Mouse (Mus musculus): ENCODE measurements around the gene Ado. TPM values are rescaled to one million over a fixed set of nuclear protein-coding genes. Genes with fewer than 3 reads are reported as not detected.

Gene Ado
- total RNA-seq (2021): 10 to 100 TPM; 36.6 to 37.7 TPM
- long read RNA-seq, experiment 1, full-length matches to known transcripts: 49 of 49 reads
- long read RNA-seq, experiment 1, partial matches to known transcripts: 0 of 49 reads
- long read RNA-seq, experiment 1, other reads (novel, unspliced or antisense): 0 of 49 reads
- long read RNA-seq, experiment 2, full-length matches to known transcripts: 26 of 26 reads
- long read RNA-seq, experiment 2, partial matches to known transcripts: 0 of 26 reads
- long read RNA-seq, experiment 2, other reads (novel, unspliced or antisense): 0 of 26 reads

DNA sequence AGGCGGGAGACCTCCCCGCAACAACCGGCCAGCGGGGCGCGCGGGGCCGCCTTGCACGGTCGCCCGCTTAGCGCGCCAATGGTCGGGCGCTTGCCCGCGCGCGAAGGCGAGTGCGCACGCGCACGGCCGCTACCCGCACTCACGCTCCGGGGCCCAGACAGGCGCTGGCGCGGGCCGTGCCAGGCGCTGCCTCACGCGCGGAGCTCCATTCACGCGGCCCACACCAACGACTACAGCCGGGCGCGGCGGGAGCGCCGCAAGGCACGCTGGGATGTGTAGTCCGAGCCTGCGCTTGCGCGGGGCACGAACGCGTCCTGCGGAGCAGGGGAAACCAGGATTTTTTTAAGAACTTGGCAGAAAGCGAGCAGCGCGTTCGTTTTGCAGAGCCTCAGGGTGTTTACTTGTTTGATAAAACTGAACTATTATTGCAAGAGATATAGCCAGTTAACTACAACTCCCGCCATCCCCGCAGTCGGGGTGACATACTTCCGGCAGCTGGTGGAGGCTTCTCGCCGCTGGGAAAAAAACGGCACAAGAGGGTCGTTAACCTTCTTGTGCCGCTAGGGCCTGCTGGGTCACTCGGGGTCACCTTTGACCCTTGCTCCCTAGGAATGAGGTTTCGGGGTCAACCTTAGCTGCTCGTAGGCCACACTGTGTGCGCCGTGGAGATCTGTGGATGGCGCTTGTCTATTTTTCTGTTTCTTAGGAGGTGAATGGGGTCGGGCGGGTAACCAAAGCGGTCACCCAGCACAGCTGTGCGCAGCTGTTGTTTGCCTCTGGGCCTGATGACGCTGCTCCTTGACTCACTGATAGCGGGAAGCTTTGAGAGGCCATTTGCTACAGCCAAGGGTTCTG lies at the start of gene Ado:
Ado (minus strand) TSS at position 79 of the 855 bp plus-strand sequence.
- peak; percentile 94 to 95 for DNase-seq (ENCODE audit: extremely low spot score in 1 of 2, low spot score in 2 of 2)
- TF ChIP-seq CTCF (IDR thresholded peaks at IDR 0.05): peak; percentile 17

DNA sequence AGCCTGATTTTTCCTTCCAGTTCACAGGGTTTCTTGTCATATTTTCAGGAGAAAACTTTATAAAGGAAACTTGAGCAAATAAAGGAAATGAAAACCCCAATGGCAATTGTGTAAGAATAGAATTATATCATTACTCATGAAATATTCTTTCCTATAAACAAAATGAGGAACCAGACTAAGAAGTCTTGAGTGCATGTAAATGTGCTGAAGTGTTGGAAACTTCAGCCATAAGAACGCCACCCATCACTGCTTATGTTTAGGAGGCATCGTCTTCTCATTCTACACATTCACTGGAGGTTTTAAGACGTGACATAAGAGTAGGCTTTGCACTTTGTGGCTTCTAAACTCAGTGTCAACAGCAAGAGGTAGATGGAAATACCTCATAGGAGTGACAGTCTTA lies 46.5 kb upstream of the Ado start:
- intact Hi-C loops (cut with DNase I): no loop called here
- no peak overlapping the region for H3K4me3 ChIP-seq

More for the DNA sequence above, at the start of gene Ado:
- intact Hi-C loops (cut with DNase I): no loop called here
- Histone ChIP-seq H3K4me3 (peak within 1 kb of the TSS; percentile 97), H3K27ac (peak within 1 kb of the TSS; percentile 99)

DNA sequence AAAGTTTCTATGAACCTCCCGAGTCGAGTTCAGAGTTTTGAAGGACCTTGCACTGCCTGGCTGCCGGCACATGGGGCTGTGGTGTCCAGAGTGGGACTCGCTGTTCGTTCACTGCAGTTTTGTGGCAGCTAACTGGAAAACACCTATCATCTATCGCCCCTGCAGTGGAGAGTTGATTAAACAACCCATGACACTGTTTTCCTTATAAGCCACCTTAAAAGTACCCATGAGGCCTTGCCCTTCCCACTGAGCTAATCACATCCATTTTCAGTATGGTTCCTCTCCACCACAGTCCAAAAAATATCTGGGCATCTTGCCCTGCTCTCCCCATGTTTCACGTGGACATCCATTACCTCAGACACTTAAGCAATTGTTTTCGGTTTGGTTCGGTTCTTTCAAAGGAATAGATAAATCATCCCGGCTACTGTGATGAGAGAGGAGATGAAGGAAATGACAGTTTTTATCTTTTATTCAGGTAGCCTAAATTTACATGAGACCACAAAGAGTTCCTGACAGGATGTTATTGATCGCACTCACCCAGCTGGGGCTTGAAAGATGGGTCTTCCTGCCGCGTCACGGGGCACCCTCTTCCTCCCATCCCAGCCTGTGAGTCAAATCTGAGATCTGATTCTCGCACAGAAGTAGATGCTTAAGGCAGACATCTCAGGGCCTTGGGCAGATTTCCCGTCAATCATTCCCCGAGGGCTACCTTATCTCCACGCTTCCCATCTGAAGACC lies 37.3 kb upstream of the Ado start:
- H3K4me3 ChIP-seq: no peak overlapping the region

More for the DNA sequence above, 46.5 kb upstream of the Ado start:
- no peak overlapping the region for H3K27ac ChIP-seq
- TF ChIP-seq CTCF (IDR thresholded peaks at IDR 0.05): no peak
- DNase-seq (ENCODE audit: extremely low spot score in 1 of 2, low spot score in 2 of 2): no peak

DNA sequence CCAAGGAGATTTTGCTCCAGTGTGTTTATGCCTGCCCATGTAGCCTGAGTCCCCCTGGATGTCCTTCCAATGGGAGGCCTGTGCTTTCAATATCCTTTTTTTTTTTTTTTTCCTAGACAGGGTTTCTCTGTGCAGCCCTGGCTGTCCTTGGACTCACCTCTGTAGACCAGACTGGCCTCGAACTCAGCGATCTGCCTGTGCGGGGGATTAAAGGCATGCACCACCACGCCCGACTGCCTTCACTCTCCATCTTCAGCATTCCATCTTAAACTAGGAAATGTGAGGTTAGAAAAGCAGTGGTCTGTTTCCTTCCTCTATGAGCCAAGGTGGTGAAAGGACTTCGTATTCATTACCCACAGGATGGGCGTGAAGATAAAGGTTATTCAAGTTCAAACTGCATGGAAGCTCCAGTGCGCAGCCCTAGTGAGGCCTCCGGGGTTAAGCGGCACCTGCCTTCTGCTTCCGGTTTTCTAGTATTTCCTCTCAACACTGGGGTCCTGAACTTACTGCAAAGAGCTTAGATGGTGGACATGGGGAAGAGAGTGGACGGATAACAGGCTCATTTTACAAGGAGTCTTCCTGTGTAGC lies 33.0 kb upstream of the Ado start:
- DNase-seq (ENCODE audit: extremely low spot score in 1 of 2, low spot score in 2 of 2): no peak
- no peak overlapping the region for H3K27ac ChIP-seq
- intact Hi-C loops (cut with DNase I): no loop called here
- no peak overlapping the region for H3K4me3 ChIP-seq
- TF ChIP-seq CTCF (IDR thresholded peaks at IDR 0.05): no peak

More for the DNA sequence above, 37.3 kb upstream of the Ado start:
- DNase-seq (ENCODE audit: extremely low spot score in 1 of 2, low spot score in 2 of 2): no peak
- TF ChIP-seq CTCF (IDR thresholded peaks at IDR 0.05): no peak
- H3K27ac ChIP-seq: no peak overlapping the region
- intact Hi-C loops (cut with DNase I): no loop called here

DNA sequence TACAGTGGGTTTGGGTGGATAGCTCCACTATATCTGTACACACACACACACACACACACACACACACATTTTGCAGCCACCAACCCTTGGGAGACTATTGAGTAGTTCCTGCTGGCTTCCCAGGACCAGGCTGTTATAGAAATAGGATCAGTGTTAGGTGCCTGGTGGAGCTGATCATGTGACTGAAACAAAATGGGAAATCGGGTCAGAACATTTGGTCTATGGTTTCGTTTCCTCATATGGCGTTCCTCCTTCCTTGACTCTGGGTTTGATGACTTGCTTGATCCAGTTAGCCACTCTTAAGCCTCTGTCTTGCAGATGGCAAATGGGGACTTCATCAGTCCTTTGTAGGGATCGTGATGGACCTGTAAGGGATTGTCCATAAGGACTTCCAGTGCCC lies 31.1 kb upstream of the Ado start:
- DNase-seq (ENCODE audit: extremely low spot score in 1 of 2, low spot score in 2 of 2): no peak
- Histone ChIP-seq H3K4me3 (no peak overlapping the region), H3K27ac (no peak overlapping the region)
- intact Hi-C loops (cut with DNase I): no loop called here
- no peak for TF ChIP-seq CTCF (IDR thresholded peaks at IDR 0.05)

DNA sequence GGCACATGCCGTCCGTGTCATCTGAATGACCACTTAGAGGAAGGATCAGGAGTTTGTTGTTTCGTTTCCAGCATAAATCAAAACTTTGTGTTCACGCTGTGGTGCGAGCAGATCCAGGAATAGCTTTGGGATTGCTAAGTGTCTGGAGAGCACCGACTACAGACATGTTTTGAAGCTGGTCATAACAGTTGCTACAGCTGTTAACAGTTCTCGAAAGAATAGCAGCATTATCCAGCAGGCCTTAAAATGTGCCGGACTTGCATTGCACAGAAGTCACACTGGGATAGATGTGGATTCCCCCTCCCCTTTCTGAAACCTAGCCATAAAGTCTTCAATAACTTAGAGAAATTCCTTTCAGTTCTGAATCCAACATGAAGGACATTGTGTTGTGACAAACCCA lies 24.6 kb upstream of the Ado start:
- Histone ChIP-seq H3K4me3 (no peak overlapping the region), H3K27ac (no peak overlapping the region)
- no peak for TF ChIP-seq CTCF (IDR thresholded peaks at IDR 0.05)
- intact Hi-C loops (cut with DNase I): no loop called here
- no peak for DNase-seq (ENCODE audit: extremely low spot score in 1 of 2, low spot score in 2 of 2)

DNA sequence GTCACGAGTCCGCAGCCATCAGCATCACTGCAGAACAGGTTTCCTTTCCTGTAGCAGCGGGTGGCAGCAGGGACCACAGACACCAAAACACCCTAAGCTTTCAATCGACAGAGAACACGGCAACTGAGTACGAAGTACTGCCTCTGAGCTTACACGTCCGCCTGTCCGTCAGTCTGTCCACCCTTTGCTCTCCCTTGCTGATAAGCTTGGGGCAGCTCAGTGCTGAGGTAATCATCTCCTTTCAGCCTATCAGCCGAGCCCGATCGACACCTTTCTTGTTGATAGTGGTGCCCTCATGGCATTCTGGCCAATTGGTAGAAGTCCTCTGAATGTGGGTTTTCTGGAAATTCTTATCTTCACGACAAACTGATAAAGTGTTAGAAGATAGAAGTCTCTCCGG lies 22.7 kb upstream of the Ado start:
- Histone ChIP-seq H3K27ac (no peak overlapping the region), H3K4me3 (no peak overlapping the region)
- no peak for TF ChIP-seq CTCF (IDR thresholded peaks at IDR 0.05)
- no peak for DNase-seq (ENCODE audit: extremely low spot score in 1 of 2, low spot score in 2 of 2)
- intact Hi-C loops (cut with DNase I): no loop called here

DNA sequence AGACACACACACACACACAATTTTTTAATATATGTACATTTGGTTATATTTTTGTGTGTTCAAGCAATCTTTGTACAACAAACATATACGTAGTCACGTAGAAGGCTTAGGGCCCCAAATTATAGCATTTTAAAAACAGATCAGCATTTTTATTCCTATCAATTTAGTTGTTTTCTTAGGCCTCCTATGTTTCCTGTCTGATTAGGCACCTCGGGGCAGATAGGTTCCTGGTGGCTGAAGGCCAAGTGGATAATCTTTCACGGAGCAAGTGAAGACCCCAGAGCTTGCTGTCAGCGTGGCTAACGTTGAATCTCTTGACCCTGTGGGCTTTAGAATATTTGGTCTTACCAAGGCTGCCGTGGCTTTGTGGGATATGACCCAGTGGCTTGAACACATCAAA lies 20.8 kb upstream of the Ado start:
- no peak for TF ChIP-seq CTCF (IDR thresholded peaks at IDR 0.05)

DNA sequence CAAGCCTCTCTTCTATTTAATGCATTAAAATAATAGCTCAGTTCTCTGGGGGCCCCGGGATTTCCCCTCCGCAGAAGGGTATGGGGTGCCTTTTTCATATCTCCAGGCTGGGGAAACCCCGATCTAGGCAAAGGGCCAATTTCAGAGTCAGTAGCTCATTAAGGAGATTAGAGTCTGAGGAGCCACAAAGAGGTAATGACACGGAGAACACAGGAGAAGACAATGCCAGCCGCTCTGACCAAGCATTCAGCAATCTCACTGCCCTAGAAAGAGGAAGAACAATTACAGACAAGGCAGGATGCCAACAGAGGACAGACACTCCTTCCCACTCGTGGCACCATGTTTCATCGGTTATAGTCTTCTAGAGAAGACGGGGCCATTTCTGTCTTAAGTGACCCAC lies 17.3 kb upstream of the Ado start:
- no peak overlapping the region for H3K27ac ChIP-seq
- intact Hi-C loops (cut with DNase I): no loop called here
- TF ChIP-seq CTCF (IDR thresholded peaks at IDR 0.05): no peak
- no peak overlapping the region for H3K4me3 ChIP-seq
- DNase-seq (ENCODE audit: extremely low spot score in 1 of 2, low spot score in 2 of 2): no peak

More for the DNA sequence above, 20.8 kb upstream of the Ado start:
- Histone ChIP-seq H3K4me3 (no peak overlapping the region), H3K27ac (no peak overlapping the region)
- DNase-seq (ENCODE audit: extremely low spot score in 1 of 2, low spot score in 2 of 2): no peak
- intact Hi-C loops (cut with DNase I): no loop called here

DNA sequence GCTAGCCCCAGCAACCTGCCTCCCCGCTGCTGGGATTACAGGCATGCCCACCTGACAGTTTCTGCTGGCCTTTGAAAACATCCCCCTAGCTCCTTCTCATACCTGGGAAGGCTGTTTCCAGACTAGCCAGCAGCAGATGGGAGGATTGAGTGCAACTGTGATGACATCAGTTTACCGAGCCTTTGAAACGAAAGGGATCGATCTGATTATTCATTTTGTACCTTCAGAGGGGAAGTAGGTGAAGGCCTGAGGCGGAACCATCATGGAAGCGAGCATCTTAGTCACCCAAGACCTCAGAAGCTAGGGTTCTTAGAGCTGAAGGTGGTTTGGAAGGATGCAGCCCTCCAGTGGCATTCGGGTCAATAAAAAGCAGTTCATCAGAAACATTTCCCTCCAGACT lies 15.8 kb upstream of the Ado start:
- Histone ChIP-seq H3K27ac (no peak overlapping the region), H3K4me3 (no peak overlapping the region)
- TF ChIP-seq CTCF (IDR thresholded peaks at IDR 0.05): no peak
- intact Hi-C loops (cut with DNase I): no loop called here
- no peak for DNase-seq (ENCODE audit: extremely low spot score in 1 of 2, low spot score in 2 of 2)

DNA sequence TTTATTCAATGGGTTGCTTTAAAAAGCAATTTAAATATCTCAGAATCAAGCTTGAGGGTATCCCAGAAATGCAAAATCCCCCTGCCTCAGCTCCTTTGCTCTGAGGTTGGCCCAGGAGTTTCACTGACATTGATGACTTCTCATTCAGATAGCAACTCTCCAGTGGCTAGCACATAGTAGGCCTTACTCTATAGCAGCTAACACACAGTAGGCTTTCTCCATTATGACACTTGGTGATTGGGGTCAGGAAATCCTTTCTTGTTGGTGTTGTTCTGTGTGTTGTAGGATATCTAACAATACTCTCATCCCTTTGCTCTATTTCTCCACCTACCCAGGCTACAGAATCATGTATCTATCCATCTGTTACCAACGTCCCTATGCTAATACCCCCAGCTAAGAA lies 12.4 kb upstream of the Ado start:
- DNase-seq (ENCODE audit: extremely low spot score in 1 of 2, low spot score in 2 of 2): no peak
- H3K4me3 ChIP-seq: no peak overlapping the region
- intact Hi-C loops (cut with DNase I): no loop called here
- no peak overlapping the region for H3K27ac ChIP-seq
- TF ChIP-seq CTCF (IDR thresholded peaks at IDR 0.05): no peak
